Mouse (Mus musculus) neural tube, embryonic 12.5 days (tissue): Measurements from ENCODE around the gene Bbs9. TPM values are rescaled to one million over a fixed set of nuclear protein-coding genes. Genes with fewer than 3 reads are reported as not detected.
A peak's percentile ranks its signal among the peaks of the same experiment; 100 is the strongest.

Source experiments
- ATAC-seq: fragments of 200-750 bp; cut with Nextera tagmentation; 2 replicates; pipeline ENCODE4 v1.8.0; 2017; ENCODE audit warnings: low read depth, mild to moderate bottlenecking, moderate TSS enrichment, moderate library complexity; ENCODE audit not compliant: low FRiP score
- H3K27ac ChIP-seq: fragments of 300-500 bp; sonication (generic); 2 replicates; pipeline ENCODE4 v1.5.1; 2016
- H3K27me3 ChIP-seq: fragments of 300-500 bp; sonication (generic); replicated peaks from 2 replicates; pipeline ENCODE4 v1.6.1; 2016; ENCODE audit warnings: mild to moderate bottlenecking
- H3K36me3 ChIP-seq: fragments of 300-500 bp; sonication (generic); 2 replicates; pipeline ENCODE4 v1.6.1; 2016; ENCODE audit warnings: mild to moderate bottlenecking
- H3K4me1 ChIP-seq: fragments of 300-500 bp; sonication (generic); 2 replicates; pipeline ENCODE4 v1.6.1; 2016
- H3K4me2 ChIP-seq: fragments of 300-500 bp; sonication (generic); replicated peaks from 2 replicates; pipeline ENCODE4 v1.6.1; 2016; ENCODE audit warnings: mild to moderate bottlenecking
- H3K4me3 ChIP-seq: fragments of 300-500 bp; sonication (generic); 2 replicates; pipeline ENCODE4 v1.5.1; 2016
- H3K9ac ChIP-seq: fragments of 300-500 bp; sonication (generic); 2 replicates; pipeline ENCODE4 v1.6.1; 2016; ENCODE audit warnings: mild to moderate bottlenecking
- H3K9me3 ChIP-seq: fragments of 300-500 bp; sonication (generic); 2 replicates; pipeline ENCODE4 v1.6.1; 2016; ENCODE audit warnings: mild to moderate bottlenecking
- WGBS: fragments of 180-500 bp; shearing (Covaris S2); methylation state at CpG from one replicate; pipeline ENCODE4 v1.1.7; 2016; 5-methylcytosine and 5-hydroxymethylcytosine counted together
- polyA plus RNA-seq: library from polyadenylated mRNA; unstranded; fragments of >200 nt; fragmentation: Nextera tagmentation; extraction: Ambion mirVana; gene quantifications from 2 replicates; pipeline ENCODE4 v1.2.1, GENCODE M21; 2016

Gene Bbs9
- polyA plus RNA-seq, 1 experiment from 2014 or later: 18.5 TPM

GRCm38 (mm10) chr9:22476265-22476664 is 750 bp downstream of the Bbs9 start:
- H3K27me3 ChIP-seq: no peaks in the 10 kb centered on the region
- H3K27ac ChIP-seq: no peak overlapping the region
- peak overlapping the region; percentile 58; the same call in 1 of the 2 replicates for H3K9ac ChIP-seq
- H3K4me2 ChIP-seq: peak overlapping the region; percentile 90
- ATAC-seq: no peak; the same call in 1 of the 2 replicates
- no peaks in the 10 kb centered on the region for H3K9me3 ChIP-seq
- H3K36me3 ChIP-seq: no peaks in the 10 kb centered on the region
- WGBS: 6% methylated on average over 10 of the region's 10 CpGs
- H3K4me1 ChIP-seq: no peaks in the 10 kb centered on the region
- H3K4me3 ChIP-seq: peak overlapping the region; percentile 60

- Histone ChIP-seq H3K9ac (no peak overlapping the region), H3K9me3 (no peaks in the 10 kb centered on the region), H3K27ac (no peak overlapping the region), H3K27me3 (no peaks in the 10 kb centered on the region), H3K4me1 (no peaks in the 10 kb centered on the region), H3K4me3 (no peak overlapping the region), H3K4me2 (no peak overlapping the region), H3K36me3 (no peaks in the 10 kb centered on the region)
- 95% methylated on average over 8 of the region's 8 CpGs for WGBS
- no peak for ATAC-seq
Observed at GRCm38 (mm10) chr9:22478946-22479345, 3.4 kb downstream of the Bbs9 start.

GRCm38 (mm10) chr9:22483866-22484561 is 8.5 kb downstream of the Bbs9 start:
- no peak overlapping the region for H3K4me3 ChIP-seq
- H3K27me3 ChIP-seq: no peaks in the 10 kb centered on the region
- ATAC-seq: no peak
- no peak overlapping the region for H3K9ac ChIP-seq
- H3K9me3 ChIP-seq: no peaks in the 10 kb centered on the region
- 97% methylated on average over 8 of the region's 8 CpGs for WGBS
- no peak overlapping the region for H3K4me2 ChIP-seq
- H3K4me1 ChIP-seq: no peaks in the 10 kb centered on the region
- H3K27ac ChIP-seq: no peak overlapping the region
- H3K36me3 ChIP-seq: no peaks in the 10 kb centered on the region

- no peak overlapping the region for H3K4me3 ChIP-seq
- no peak overlapping the region for H3K4me2 ChIP-seq
- no peak overlapping the region for H3K9ac ChIP-seq
- no peaks in the 10 kb centered on the region for H3K27me3 ChIP-seq
- ATAC-seq: no peak
- H3K27ac ChIP-seq: no peak overlapping the region
- H3K36me3 ChIP-seq: no peaks in the 10 kb centered on the region
- no peaks in the 10 kb centered on the region for H3K4me1 ChIP-seq
- H3K9me3 ChIP-seq: no peaks in the 10 kb centered on the region
- 91% methylated on average over 12 of the region's 12 CpGs for WGBS
Observed at GRCm38 (mm10) chr9:22484562-22485308, 9.2 kb downstream of the Bbs9 start.

GRCm38 (mm10) chr9:22486211-22486610 is 10.7 kb downstream of the Bbs9 start:
- H3K27me3 ChIP-seq: no peaks in the 10 kb centered on the region
- H3K4me3 ChIP-seq: no peak overlapping the region
- H3K27ac ChIP-seq: no peak overlapping the region
- no peaks in the 10 kb centered on the region for H3K9me3 ChIP-seq
- 92% methylated on average over 7 of the region's 7 CpGs for WGBS
- no peak overlapping the region for H3K9ac ChIP-seq
- H3K4me2 ChIP-seq: no peak overlapping the region
- no peak for ATAC-seq
- no peaks in the 10 kb centered on the region for H3K36me3 ChIP-seq
- no peaks in the 10 kb centered on the region for H3K4me1 ChIP-seq

- H3K36me3 ChIP-seq: no peaks in the 10 kb centered on the region
- no peaks in the 10 kb centered on the region for H3K27me3 ChIP-seq
- no peaks in the 10 kb centered on the region for H3K9me3 ChIP-seq
- 74% methylated on average over 9 of the region's 9 CpGs for WGBS
- H3K4me2 ChIP-seq: no peak overlapping the region
- ATAC-seq: no peak
- no peak overlapping the region for H3K9ac ChIP-seq
- no peak overlapping the region for H3K4me3 ChIP-seq
- no peaks in the 10 kb centered on the region for H3K4me1 ChIP-seq
- H3K27ac ChIP-seq: no peak overlapping the region
Observed at GRCm38 (mm10) chr9:22488963-22489362, 13.4 kb downstream of the Bbs9 start.

GRCm38 (mm10) chr9:22494203-22494807 is 18.8 kb downstream of the Bbs9 start:
- 84% methylated on average over 9 of the region's 9 CpGs for WGBS
- no peak for ATAC-seq
- Histone ChIP-seq H3K9me3 (no peaks in the 10 kb centered on the region), H3K4me2 (no peak overlapping the region), H3K9ac (no peak overlapping the region), H3K4me3 (no peak overlapping the region), H3K4me1 (no peaks in the 10 kb centered on the region), H3K27me3 (no peaks in the 10 kb centered on the region), H3K27ac (no peak overlapping the region), H3K36me3 (peaks cover 5% of the 10 kb centered on the region; the same call in 1 of the 2 replicates)

- WGBS: 84% methylated on average over 2 of the region's 2 CpGs
- Histone ChIP-seq H3K27ac (no peak overlapping the region), H3K36me3 (peaks cover 5% of the 10 kb centered on the region; the same call in 1 of the 2 replicates), H3K4me3 (no peak overlapping the region), H3K27me3 (no peaks in the 10 kb centered on the region), H3K9me3 (no peaks in the 10 kb centered on the region), H3K4me1 (no peaks in the 10 kb centered on the region), H3K4me2 (no peak overlapping the region), H3K9ac (no peak overlapping the region)
- no peak for ATAC-seq
Observed at GRCm38 (mm10) chr9:22495133-22495532, 19.6 kb downstream of the Bbs9 start.

GRCm38 (mm10) chr9:22497021-22497767 is 21.7 kb downstream of the Bbs9 start:
- H3K36me3 ChIP-seq: peaks cover 5% of the 10 kb centered on the region; the same call in 1 of the 2 replicates
- 93% methylated on average over 6 of the region's 6 CpGs for WGBS
- H3K9me3 ChIP-seq: no peaks in the 10 kb centered on the region
- no peak for ATAC-seq
- no peak overlapping the region for H3K9ac ChIP-seq
- no peak overlapping the region for H3K27ac ChIP-seq
- no peak overlapping the region for H3K4me2 ChIP-seq
- H3K4me3 ChIP-seq: no peak overlapping the region
- no peaks in the 10 kb centered on the region for H3K27me3 ChIP-seq
- H3K4me1 ChIP-seq: no peaks in the 10 kb centered on the region

- Histone ChIP-seq H3K4me1 (no peaks in the 10 kb centered on the region), H3K27me3 (no peaks in the 10 kb centered on the region), H3K9me3 (no peaks in the 10 kb centered on the region), H3K9ac (no peak overlapping the region), H3K4me3 (no peak overlapping the region), H3K4me2 (no peak overlapping the region), H3K36me3 (no peaks in the 10 kb centered on the region), H3K27ac (no peak overlapping the region)
- ATAC-seq: no peak
- 78% methylated on average over 2 of the region's 2 CpGs for WGBS
Observed at GRCm38 (mm10) chr9:22502972-22503371, 27.5 kb downstream of the Bbs9 start.

GRCm38 (mm10) chr9:22503581-22503980 is 28.1 kb downstream of the Bbs9 start:
- no peaks in the 10 kb centered on the region for H3K9me3 ChIP-seq
- H3K36me3 ChIP-seq: no peaks in the 10 kb centered on the region
- H3K27me3 ChIP-seq: no peaks in the 10 kb centered on the region
- H3K4me1 ChIP-seq: no peaks in the 10 kb centered on the region
- H3K27ac ChIP-seq: no peak overlapping the region
- WGBS: 84% methylated on average over 5 of the region's 5 CpGs
- H3K9ac ChIP-seq: no peak overlapping the region
- ATAC-seq: no peak
- no peak overlapping the region for H3K4me3 ChIP-seq
- H3K4me2 ChIP-seq: no peak overlapping the region

GRCm38 (mm10) chr9:22505574-22505973 is 30.1 kb downstream of the Bbs9 start:
- Histone ChIP-seq H3K4me3 (no peak overlapping the region), H3K36me3 (no peaks in the 10 kb centered on the region), H3K4me1 (no peaks in the 10 kb centered on the region), H3K4me2 (no peak overlapping the region), H3K27ac (no peak overlapping the region), H3K9me3 (no peaks in the 10 kb centered on the region), H3K9ac (no peak overlapping the region), H3K27me3 (no peaks in the 10 kb centered on the region)
- no peak for ATAC-seq
- 86% methylated on average over 2 of the region's 2 CpGs for WGBS
